Mouse (Mus musculus) adrenal gland, adult (tissue): ENCODE data around the gene Eno4.
A peak's percentile ranks its signal among the peaks of the same experiment; 100 is the strongest.
"Not testable (repeated sequence)": the region's sequence is repeated elsewhere in the genome, so short reads cannot be mapped to it uniquely, and the experiment has no call there.

Source experiments
- DNase-seq, 2 experiments: peaks; one replicate each; pipeline ENCODE4 v3.0.0; 2022 to 2023; ENCODE audit warnings: low spot score in 1 of 2; ENCODE audit not compliant: inconsistent age in 2 of 2

The Eno4 gene

GRCm38 (mm10) chr19:58942841-58943828 lies at the start of gene Eno4, which contains the start of gene Hspa12a:
Gene Eno4 (plus strand): TSS chr19:58943425.
Gene Hspa12a (minus strand): TSS chr19:58943654.
- peak; percentile 96 to 99 for DNase-seq

GRCm38 (mm10) chr19:58896216-58896615 lies 47.0 kb upstream of the Eno4 start:
- DNase-seq = no peak

- not testable (repeated sequence) for DNase-seq
Measured at GRCm38 (mm10) chr19:58900471-58900870, 42.8 kb upstream of the Eno4 start.

- DNase-seq = no peak
Measured at GRCm38 (mm10) chr19:58903079-58903898, 39.9 kb upstream of the Eno4 start.

- peak; percentile 81 to 96 for DNase-seq
Measured at GRCm38 (mm10) chr19:58903899-58904327, 39.3 kb upstream of the Eno4 start.

- no peak for DNase-seq
Measured at GRCm38 (mm10) chr19:58906685-58907084, 36.5 kb upstream of the Eno4 start.

GRCm38 (mm10) chr19:58908018-58908417 lies 35.2 kb upstream of the Eno4 start:
- DNase-seq = no peak

- no peak for DNase-seq
Measured at GRCm38 (mm10) chr19:58910941-58911368, 32.3 kb upstream of the Eno4 start.

- peak; percentile 53 to 86 for DNase-seq
Measured at GRCm38 (mm10) chr19:58911386-58911785, 31.8 kb upstream of the Eno4 start.

- no peak for DNase-seq
Measured at GRCm38 (mm10) chr19:58913301-58913700, 29.9 kb upstream of the Eno4 start.

GRCm38 (mm10) chr19:58918597-58918996 lies 24.6 kb upstream of the Eno4 start:
- DNase-seq = peak in 1 of 2 experiments; percentile 70

- DNase-seq = no peak
Measured at GRCm38 (mm10) chr19:58919148-58919547, 24.1 kb upstream of the Eno4 start.

- DNase-seq = no peak
Measured at GRCm38 (mm10) chr19:58931081-58931800, 12.0 kb upstream of the Eno4 start.

GRCm38 (mm10) chr19:58933062-58933461 lies 10.2 kb upstream of the Eno4 start:
- DNase-seq = no peak

GRCm38 (mm10) chr19:58945959-58946358 lies 2.7 kb downstream of the Eno4 start:
- DNase-seq = no peak

GRCm38 (mm10) chr19:58951521-58951920 lies 8.3 kb downstream of the Eno4 start:
- DNase-seq = no peak

GRCm38 (mm10) chr19:58952236-58952635 lies 9.0 kb downstream of the Eno4 start:
- no peak for DNase-seq

GRCm38 (mm10) chr19:58954779-58955178 lies 11.6 kb downstream of the Eno4 start:
- DNase-seq = no peak

GRCm38 (mm10) chr19:58963011-58963410 lies 19.8 kb downstream of the Eno4 start:
- DNase-seq = no peak

GRCm38 (mm10) chr19:58968731-58969506 lies 25.7 kb downstream of the Eno4 start:
- DNase-seq = no peak
